Mouse (Mus musculus) left cerebral cortex, adult 11 months (tissue): ENCODE results near the gene Cycs.

Experiments
- DNase-seq: peaks from one replicate; pipeline ENCODE4 v3.0.0; 2022; ENCODE audit warnings: low spot score

Gene Cycs

DNA sequence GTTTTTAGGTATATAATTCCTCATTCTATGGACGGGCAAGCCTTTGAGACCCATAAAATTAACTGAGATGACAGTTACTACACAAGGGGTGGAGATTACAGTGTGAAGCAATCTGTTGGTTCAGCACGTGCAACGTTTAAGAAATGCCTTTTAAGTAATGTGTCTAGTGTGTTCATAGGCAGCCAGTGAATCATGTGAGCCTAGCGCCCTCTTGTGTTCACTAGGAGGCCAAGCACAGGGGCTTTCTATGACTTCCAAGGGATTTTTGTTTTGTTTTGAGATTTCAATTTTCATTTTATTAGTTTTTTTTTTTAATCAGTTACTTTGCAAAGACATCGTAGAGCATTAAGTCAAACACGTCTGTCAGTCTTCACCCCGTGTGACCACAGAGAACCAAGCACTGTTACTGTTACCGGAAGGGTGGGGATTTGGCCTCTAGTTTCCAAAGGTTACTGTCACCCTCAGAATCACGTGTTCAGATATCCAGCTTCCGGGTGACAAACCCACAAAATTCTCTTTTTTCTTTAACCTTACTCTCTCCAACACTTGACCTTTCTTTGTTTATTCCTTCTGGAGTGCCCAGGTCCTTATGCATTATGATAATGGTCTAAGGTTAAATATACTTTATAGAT is 20.8 kb downstream of the Cycs start:
- no peak for DNase-seq

DNA sequence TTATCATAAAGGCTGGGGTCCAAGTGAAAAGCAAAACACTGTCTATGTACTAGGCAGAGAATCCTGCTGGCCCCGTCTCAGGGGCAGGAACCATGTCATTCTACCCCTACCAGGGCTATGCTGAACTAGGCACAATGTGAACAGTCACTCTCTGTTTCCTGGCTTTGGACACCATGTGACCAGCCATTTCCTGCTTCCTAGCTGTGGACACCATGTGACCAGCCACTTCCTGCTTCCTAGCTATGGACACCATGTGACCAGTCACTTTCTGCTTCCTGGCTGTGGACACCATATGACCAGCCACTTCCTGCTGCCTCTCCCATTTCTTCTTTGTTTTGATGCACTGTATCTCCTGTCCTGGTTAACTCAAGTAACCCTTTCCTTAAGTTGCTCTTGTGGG is 23.8 kb downstream of the Cycs start:
- DNase-seq, result no peak

DNA sequence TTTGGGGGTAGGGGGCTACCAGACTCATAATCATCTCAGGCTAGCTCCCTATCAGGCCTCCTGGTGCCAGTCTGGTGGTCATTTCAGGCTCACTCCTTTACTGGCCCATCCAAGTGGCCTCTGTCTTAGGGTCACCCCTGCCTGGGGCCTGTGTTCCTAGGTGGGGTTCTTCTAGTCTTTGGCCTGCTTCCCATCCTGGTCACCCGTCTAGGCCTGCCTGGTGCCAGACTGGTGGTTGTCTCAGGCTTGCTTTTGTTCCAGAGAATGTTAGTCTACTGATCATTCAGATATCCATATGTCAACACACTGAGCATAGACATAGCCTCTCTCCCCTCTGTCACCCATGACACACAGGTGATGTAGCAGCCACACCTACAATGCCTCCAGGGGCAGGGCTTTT is 26.7 kb downstream of the Cycs start:
- no peak for DNase-seq

DNA sequence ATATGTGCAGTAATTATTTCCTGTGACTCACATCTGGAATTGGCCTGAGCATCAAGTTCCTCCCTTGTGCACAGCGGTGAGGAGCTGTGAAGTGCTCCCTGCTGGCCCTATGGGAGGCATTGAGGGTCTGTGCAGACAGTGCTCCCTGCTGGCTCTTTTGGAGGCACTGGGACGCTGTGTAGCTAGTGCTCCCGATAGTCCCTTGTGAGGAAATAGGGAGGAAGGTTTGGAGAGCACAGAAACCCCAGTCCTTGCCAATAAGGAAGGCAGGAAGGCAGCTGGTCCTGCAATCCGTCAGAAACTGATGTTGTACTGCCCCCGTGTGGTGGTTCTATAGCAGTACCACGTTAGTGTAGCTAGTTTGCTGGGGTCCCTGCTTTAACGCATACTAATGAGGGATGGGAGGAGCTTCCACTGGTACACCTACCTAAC is 29.9 kb downstream of the Cycs start:
- peak; percentile 49 for DNase-seq

DNA sequence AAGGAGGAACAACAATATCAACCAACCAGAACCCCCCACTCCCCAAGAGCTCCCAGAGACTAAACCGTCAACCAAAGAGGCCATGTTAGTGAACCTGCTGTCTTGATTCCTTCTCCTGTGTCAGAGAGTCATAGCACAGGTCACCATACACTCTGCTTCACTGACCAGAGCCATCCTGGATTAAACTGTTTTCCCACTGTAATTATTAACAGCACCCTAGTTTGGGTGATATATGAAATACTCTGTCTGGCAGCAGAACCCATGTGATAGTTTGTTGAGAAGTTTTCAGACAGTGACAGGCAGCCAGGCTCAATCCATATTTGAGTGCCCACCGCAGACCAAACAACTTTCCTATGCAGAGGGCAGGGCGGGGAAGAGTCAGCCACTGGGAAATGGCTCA is 31.0 kb downstream of the Cycs start:
- no peak for DNase-seq

DNA sequence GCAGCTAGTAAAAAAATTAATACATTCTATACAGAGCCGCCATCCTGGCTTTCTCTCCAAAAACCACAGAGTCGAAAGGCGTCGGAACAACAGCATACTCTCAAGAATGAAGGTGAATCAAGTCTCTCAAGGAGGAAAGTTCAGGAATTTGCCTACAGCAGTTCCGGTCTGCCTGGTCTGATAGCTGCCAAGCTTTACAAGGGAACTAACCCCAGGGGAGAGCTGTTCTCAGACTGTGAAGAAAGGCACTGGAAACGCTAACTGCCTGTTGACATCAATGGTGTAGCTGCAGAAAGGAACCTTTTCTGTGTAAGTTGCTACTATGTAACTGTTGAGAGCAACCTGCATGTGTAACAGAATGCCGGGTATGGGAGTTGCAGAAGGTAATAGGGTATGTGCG is 34.4 kb downstream of the Cycs start:
- no peak for DNase-seq

DNA sequence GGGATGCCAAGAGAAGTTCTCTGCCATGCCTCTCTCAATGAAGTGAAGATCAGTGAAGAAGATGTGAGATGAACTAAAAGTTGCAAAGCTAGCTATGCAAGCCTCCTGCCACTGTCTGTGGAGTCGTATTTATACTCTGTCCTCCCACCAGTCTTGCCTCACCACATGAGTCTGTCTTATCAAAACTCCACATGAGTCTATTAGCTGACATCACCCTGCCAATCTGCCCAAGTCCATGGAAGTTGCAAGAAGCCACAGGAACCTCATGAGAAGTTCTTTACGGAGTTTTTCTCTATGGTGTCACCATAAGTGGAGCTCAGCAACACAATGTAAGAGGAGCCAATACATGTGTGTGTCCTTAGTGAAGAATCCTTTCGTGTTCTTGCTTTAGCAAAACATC is 35.3 kb downstream of the Cycs start:
- DNase-seq, result no peak

DNA sequence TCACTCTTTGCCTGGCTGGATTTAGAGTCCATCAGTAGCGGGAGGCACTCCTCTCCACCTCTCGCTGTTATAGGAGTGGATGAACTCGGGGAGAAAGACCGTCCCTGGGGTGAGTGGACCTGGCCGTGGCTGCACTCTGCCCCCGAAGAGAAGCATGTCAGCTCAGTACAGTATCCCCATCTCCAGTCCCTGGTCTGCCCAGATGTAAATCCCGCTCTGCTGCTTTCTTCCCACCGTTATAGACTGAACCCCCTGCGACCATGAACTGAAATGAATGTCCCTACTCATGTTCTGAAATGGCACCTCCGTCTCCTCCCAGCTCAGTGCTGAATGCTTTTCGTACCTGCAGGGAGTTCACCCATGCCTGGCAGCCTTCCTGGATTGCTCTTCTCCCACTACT is 37.1 kb downstream of the Cycs start:
- DNase-seq, result no peak

DNA sequence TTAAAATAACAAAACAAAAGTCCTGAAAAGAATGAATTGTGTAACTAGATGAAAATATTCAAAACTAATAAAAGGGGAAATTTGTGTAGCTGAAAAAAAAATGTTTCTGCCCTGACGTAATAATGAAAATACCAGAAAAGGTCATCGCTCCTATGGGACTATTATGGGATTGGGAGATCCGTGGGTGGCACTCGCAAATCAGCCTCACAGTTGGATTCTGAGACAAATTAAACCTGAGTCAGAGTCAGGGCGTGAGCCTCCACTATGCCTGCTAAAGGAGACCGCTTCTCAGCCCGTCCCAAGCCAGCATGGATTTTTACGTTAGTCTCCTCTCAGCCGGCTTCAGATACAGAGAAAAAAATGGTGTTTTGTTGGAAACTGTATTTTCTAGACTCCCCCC is 38.9 kb downstream of the Cycs start:
- DNase-seq, result no peak

DNA sequence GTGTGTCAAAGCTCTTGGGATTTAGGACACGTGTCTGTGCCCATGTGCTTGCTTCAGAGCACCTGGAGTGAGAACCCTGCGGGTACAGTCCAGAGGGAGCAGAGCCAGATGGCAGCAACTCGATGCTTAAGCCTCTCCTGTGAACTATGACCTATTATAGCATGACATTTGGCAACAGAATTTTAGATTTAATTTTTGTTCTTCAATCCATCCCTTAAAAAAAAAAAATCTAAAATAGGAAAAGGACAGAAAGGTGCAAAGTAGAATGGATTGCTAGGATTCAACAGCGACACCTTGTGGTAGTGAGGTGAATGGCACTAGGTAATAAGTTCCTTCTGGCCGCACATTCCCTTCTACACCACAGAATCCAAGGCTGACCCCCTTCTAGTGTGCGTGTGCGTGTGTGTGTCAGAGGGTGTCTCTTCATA is 39.7 kb downstream of the Cycs start:
- peak; percentile 53 for DNase-seq

DNA sequence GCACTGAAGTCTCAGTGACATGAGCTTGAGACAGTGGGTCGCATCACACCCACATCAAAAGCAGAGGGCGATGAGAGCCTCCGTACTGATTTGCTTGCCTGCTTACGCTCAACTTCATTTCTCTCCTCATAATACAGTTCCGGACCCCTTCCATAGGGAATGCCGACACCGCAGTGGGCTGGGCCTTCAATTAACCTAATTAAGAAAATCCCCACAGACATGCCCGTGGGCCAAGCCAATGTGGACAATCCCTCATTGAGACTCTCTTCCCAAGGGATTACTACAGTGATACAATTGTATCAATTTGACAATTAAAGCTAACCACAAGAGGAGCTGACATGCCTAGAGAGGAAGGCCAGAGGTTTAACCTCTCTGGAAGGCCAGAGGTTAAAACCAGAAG is 40.5 kb downstream of the Cycs start:
- no peak for DNase-seq

DNA sequence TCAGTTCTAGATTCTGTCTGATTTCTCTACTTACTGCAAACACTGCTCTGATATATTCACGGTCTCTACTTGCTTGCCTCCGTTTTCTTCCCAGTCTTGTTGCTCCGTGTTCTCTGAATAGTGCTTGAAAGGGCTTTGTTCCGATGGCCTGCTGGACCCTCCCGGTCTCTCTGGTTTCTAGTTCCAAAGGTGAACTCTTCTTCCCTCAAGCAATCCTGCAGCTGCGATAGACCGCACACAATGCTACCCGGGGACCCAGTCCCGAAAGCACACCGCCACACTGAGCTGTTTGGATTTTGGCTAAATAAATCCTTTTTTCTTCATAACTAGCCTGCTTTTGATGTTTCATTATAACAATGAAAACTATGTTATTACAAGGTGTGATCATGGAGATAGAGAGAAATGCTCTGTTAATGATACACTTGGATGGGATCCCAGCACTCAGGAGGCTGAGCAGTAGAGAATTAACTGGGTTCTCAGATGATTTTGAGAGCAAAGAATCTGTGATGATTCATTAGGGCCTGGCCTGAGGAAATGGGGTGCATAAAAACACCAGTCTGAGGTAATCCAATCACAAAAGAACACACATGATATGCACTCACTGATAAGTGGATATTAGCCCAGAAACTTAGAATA is 42.0 kb downstream of the Cycs start:
- no peak for DNase-seq

DNA sequence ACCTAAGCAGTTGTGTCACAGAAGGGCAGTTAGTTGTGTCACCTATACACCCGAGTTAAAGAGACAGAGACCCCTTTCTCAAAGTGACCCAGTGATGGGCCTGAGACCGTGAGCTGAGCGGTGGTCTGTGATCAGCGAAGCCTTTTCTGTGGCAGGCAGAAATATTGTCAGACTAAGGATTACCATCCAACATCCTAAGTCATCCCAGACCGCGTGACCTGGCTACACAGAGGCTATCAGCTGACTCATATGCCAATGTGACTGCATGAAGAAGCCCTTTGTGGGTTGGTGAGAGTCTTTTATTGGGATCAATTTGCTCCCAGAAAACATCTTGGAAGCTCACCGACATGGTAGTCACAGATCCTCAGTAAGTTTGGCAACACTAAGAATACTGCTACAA is 43.6 kb downstream of the Cycs start:
- no peak for DNase-seq

DNA sequence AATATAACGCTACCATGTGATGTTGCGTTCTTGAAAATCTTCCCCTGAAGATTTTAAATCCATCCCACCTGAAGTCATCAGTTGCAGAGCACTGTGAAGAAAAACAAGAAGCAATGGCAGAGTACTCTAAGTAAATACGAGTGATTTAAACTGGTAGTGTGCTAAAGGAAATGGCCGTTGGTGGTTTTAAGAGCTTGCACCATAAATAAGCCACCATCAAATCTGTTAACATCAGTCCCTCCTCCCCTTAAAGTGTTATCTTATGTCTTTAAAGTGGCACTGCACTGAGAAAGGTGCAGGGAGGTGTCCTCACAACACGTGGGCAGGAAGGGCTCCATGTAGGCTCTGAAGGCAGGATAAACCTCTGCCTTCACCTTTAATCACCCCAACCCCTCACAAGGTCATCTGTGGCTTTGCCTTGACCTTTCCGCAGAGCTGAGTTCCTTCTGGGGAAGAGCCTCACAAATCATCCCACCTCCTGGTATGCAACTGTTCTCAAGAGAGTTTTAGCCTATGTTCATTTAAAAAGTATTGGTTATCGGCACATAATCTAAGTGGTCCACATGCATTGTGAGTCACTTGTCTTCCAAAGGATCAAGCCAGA is 44.7 kb downstream of the Cycs start:
- DNase-seq, result no peak

DNA sequence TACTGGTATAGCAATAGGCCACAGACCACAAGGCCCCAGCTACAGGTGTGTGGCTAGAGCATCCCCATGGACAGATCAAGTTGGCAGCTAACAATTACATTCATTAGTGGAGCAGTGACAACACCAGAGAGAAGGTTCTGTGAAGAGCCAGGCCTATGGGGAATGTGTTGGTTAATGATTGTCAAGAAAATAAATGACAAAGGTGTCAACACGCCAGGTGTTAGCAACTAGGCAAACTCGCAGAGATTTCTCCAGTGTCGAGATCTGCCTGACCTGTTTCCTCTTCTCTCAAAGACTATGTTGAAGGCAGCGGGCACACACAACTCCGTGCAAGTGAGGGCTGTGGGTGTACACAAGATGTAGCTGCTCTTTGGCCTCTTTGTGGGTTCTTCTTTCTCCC is 46.2 kb downstream of the Cycs start:
- no peak for DNase-seq

DNA sequence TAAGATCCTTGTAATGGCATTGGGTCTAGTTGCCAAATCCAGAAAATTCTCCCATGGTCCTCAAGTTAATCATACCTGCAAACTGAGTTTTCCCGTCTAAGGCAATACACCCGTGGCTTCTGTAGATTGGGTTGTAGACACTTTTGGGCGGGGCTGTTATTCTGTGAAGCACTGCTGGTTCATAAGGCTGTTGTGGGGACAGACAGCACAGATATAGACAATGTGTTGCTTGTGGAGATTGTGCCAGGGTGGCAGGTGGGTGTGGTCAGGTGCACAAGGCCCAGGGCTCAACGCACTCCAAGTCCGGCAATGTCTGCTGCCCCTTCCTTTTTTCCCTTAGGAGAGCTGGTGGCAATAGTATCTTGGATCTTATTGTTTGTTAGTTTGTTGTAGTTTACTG is 48.0 kb downstream of the Cycs start:
- DNase-seq, result no peak
